Mouse (Mus musculus): ENCODE data around the gene Cit. TPM values are rescaled to one million over a fixed set of nuclear protein-coding genes. Genes with fewer than 3 reads are reported as not detected.

Gene Cit
- polyA plus RNA-seq, 1 experiment from 2014 or later: 30.7 TPM

DNA sequence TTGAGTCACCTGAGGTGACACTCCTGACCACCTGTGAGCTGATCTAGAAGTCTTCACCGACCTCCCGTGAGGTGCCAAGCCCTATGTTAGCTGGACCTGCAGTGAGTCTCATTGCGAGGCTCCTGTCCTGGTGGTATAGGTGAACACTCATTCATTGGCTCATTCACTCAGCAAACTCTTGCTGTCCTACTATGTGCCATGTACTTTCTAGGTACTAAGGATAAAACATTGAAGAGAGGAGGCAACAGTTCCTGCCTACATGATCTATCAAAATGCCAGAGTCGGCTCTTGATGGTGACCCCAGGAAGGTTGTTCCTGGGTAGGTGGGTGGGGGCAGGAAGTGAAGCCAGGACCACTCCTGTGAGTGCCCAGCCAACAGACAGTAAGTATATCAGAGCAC lies 72.9 kb downstream of the Cit start:
- H3K27me3 ChIP-seq (ENCODE audit: control insufficient read depth, insufficient read depth, low read length): no peaks in the 10 kb centered on the region
- WGBS: 96% methylated on average over 4 of the region's 4 CpGs
- no peaks in the 10 kb centered on the region for H3K4me1 ChIP-seq (ENCODE audit: control insufficient read depth, insufficient read depth, low read length)
- no peak overlapping the region for H3K4me3 ChIP-seq (ENCODE audit: low read depth, low read length)
- H3K36me3 ChIP-seq (ENCODE audit: control insufficient read depth, insufficient read depth, low read length): no peaks in the 10 kb centered on the region
- DNase-seq (ENCODE audit: low spot score, missing footprints) (no peak), ATAC-seq (ENCODE audit: low FRiP score) (no peak)
- no peak overlapping the region for H3K4me2 ChIP-seq
- H3K9ac ChIP-seq (ENCODE audit: low read length): no peak overlapping the region
- no peak overlapping the region for H3K27ac ChIP-seq (ENCODE audit: low read depth, low read length)
- no peaks in the 10 kb centered on the region for H3K9me3 ChIP-seq (ENCODE audit: control insufficient read depth, low read length)

GRCm38 (mm10) chr5:115918597-115919351 lies 73.7 kb downstream of the Cit start:
- ATAC-seq (ENCODE audit: low FRiP score): no peak
- WGBS: 90% methylated on average over 23 of the region's 23 CpGs
- no peak overlapping the region for H3K4me3 ChIP-seq (ENCODE audit: low read depth, low read length)

GRCm38 (mm10) chr5:115921990-115922389 lies 76.9 kb downstream of the Cit start:
- Histone ChIP-seq H3K27ac (ENCODE audit: low read depth, low read length) (no peak overlapping the region), H3K27me3 (ENCODE audit: control insufficient read depth, insufficient read depth, low read length) (no peaks in the 10 kb centered on the region), H3K4me3 (ENCODE audit: low read depth, low read length) (no peak overlapping the region), H3K9ac (ENCODE audit: low read length) (no peak overlapping the region), H3K36me3 (ENCODE audit: control insufficient read depth, insufficient read depth, low read length) (peaks cover 3% of the 10 kb centered on the region; the same call in 1 of the 2 replicates), H3K4me1 (ENCODE audit: control insufficient read depth, insufficient read depth, low read length) (no peaks in the 10 kb centered on the region), H3K9me3 (ENCODE audit: control insufficient read depth, low read length) (no peaks in the 10 kb centered on the region), H3K4me2 (no peak overlapping the region)
- WGBS: 68% methylated on average over 9 of the region's 9 CpGs
- ATAC-seq (ENCODE audit: low FRiP score) (no peak), DNase-seq (ENCODE audit: low spot score, missing footprints) (no peak)

More at GRCm38 (mm10) chr5:115918597-115919351, 73.7 kb downstream of the Cit start:
- H3K27ac ChIP-seq (ENCODE audit: low read depth, low read length): no peak overlapping the region
- no peak for DNase-seq (ENCODE audit: low spot score, missing footprints)
- H3K36me3 ChIP-seq (ENCODE audit: control insufficient read depth, insufficient read depth, low read length): no peaks in the 10 kb centered on the region
- no peak overlapping the region for H3K9ac ChIP-seq (ENCODE audit: low read length)
- H3K27me3 ChIP-seq (ENCODE audit: control insufficient read depth, insufficient read depth, low read length): no peaks in the 10 kb centered on the region
- no peaks in the 10 kb centered on the region for H3K9me3 ChIP-seq (ENCODE audit: control insufficient read depth, low read length)
- H3K4me1 ChIP-seq (ENCODE audit: control insufficient read depth, insufficient read depth, low read length): no peaks in the 10 kb centered on the region
- no peak overlapping the region for H3K4me2 ChIP-seq

DNA sequence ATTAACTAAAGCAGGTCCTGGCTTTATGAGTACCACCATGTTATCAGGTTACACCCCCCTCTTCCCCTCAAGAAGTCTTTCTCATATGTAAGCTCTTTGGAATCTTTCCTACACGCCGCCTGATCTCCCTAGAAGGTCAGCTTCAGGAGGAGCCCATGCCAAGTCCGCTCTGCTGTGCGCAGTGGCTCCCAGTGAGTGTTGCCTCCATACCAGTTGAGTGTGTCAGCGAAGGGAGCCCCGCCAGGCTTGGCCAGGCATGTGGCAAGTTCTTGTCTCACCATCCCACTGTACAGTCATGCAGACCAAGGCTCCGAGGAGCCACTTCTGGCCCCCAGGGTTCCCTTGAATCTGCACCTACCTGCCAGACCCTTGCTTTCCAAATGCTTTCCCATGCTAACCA lies 79.9 kb downstream of the Cit start:
- DNase-seq (ENCODE audit: low spot score, missing footprints) (no peak), ATAC-seq (ENCODE audit: low FRiP score) (no peak)
- Histone ChIP-seq H3K36me3 (ENCODE audit: control insufficient read depth, insufficient read depth, low read length) (peaks cover 7% of the 10 kb centered on the region), H3K27me3 (ENCODE audit: control insufficient read depth, insufficient read depth, low read length) (no peaks in the 10 kb centered on the region), H3K27ac (ENCODE audit: low read depth, low read length) (no peak overlapping the region), H3K4me1 (ENCODE audit: control insufficient read depth, insufficient read depth, low read length) (no peaks in the 10 kb centered on the region), H3K9ac (ENCODE audit: low read length) (no peak overlapping the region), H3K4me2 (no peak overlapping the region), H3K9me3 (ENCODE audit: control insufficient read depth, low read length) (no peaks in the 10 kb centered on the region), H3K4me3 (ENCODE audit: low read depth, low read length) (no peak overlapping the region)
- 95% methylated on average over 7 of the region's 7 CpGs for WGBS

GRCm38 (mm10) chr5:115928786-115929507 lies 83.9 kb downstream of the Cit start:
- no peak overlapping the region for H3K27ac ChIP-seq (ENCODE audit: low read depth, low read length)
- H3K4me2 ChIP-seq: no peak overlapping the region
- H3K36me3 ChIP-seq (ENCODE audit: control insufficient read depth, insufficient read depth, low read length): peaks cover 14% of the 10 kb centered on the region
- H3K4me3 ChIP-seq (ENCODE audit: low read depth, low read length): no peak overlapping the region
- ATAC-seq (ENCODE audit: low FRiP score): no peak
- H3K27me3 ChIP-seq (ENCODE audit: control insufficient read depth, insufficient read depth, low read length): no peaks in the 10 kb centered on the region
- no peak overlapping the region for H3K9ac ChIP-seq (ENCODE audit: low read length)
- 84% methylated on average over 16 of the region's 16 CpGs for WGBS
- H3K4me1 ChIP-seq (ENCODE audit: control insufficient read depth, insufficient read depth, low read length): no peaks in the 10 kb centered on the region
- H3K9me3 ChIP-seq (ENCODE audit: control insufficient read depth, low read length): no peaks in the 10 kb centered on the region
- DNase-seq (ENCODE audit: low spot score, missing footprints): no peak

GRCm38 (mm10) chr5:115932325-115932724 lies 87.2 kb downstream of the Cit start:
- Histone ChIP-seq H3K27me3 (ENCODE audit: control insufficient read depth, insufficient read depth, low read length) (no peaks in the 10 kb centered on the region), H3K4me3 (ENCODE audit: low read depth, low read length) (no peak overlapping the region), H3K9me3 (ENCODE audit: control insufficient read depth, low read length) (no peaks in the 10 kb centered on the region), H3K27ac (ENCODE audit: low read depth, low read length) (no peak overlapping the region), H3K4me1 (ENCODE audit: control insufficient read depth, insufficient read depth, low read length) (no peaks in the 10 kb centered on the region), H3K36me3 (ENCODE audit: control insufficient read depth, insufficient read depth, low read length) (peaks cover 11% of the 10 kb centered on the region), H3K9ac (ENCODE audit: low read length) (no peak overlapping the region), H3K4me2 (no peak overlapping the region)
- no peak for ATAC-seq (ENCODE audit: low FRiP score)
- 96% methylated on average over 11 of the region's 11 CpGs for WGBS
- no peak for DNase-seq (ENCODE audit: low spot score, missing footprints)

DNA sequence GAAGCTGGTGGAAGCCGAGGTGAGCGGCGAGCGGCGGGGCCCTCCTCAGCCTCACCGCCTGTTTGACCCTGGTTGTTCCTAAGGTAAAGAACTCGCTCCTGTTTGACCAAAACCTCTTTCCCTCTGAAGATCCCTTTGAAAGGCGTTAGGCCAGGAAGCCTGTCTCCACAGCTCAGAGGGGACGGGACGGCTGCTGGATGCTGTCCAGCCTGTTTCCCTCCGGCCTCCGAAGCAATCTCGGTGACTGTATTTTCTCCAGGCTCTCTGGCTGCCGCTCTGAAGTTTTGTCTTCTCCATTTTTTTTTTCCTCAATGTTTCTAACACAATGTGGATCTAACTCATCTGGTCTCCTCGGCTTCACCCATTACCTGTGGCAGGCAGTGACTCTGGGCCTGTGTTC lies 91.8 kb downstream of the Cit start:
- Histone ChIP-seq H3K4me2 (no peak overlapping the region), H3K4me1 (ENCODE audit: control insufficient read depth, insufficient read depth, low read length) (no peaks in the 10 kb centered on the region), H3K4me3 (ENCODE audit: low read depth, low read length) (no peak overlapping the region), H3K27me3 (ENCODE audit: control insufficient read depth, insufficient read depth, low read length) (no peaks in the 10 kb centered on the region), H3K9ac (ENCODE audit: low read length) (no peak overlapping the region), H3K36me3 (ENCODE audit: control insufficient read depth, insufficient read depth, low read length) (peaks cover 9% of the 10 kb centered on the region), H3K27ac (ENCODE audit: low read depth, low read length) (no peak overlapping the region), H3K9me3 (ENCODE audit: control insufficient read depth, low read length) (no peaks in the 10 kb centered on the region)
- ATAC-seq (ENCODE audit: low FRiP score) (no peak), DNase-seq (ENCODE audit: low spot score, missing footprints) (no peak)
- WGBS: 91% methylated on average over 15 of the region's 15 CpGs

GRCm38 (mm10) chr5:115937566-115937965 lies 92.5 kb downstream of the Cit start:
- H3K9ac ChIP-seq (ENCODE audit: low read length): no peak overlapping the region
- H3K36me3 ChIP-seq (ENCODE audit: control insufficient read depth, insufficient read depth, low read length): peaks cover 14% of the 10 kb centered on the region

GRCm38 (mm10) chr5:115938999-115939398 lies 93.9 kb downstream of the Cit start:
- DNase-seq (ENCODE audit: low spot score, missing footprints): no peak
- H3K36me3 ChIP-seq (ENCODE audit: control insufficient read depth, insufficient read depth, low read length): peaks cover 20% of the 10 kb centered on the region
- no peak overlapping the region for H3K9ac ChIP-seq (ENCODE audit: low read length)
- no peak overlapping the region for H3K4me3 ChIP-seq (ENCODE audit: low read depth, low read length)
- H3K27me3 ChIP-seq (ENCODE audit: control insufficient read depth, insufficient read depth, low read length): no peaks in the 10 kb centered on the region
- H3K4me1 ChIP-seq (ENCODE audit: control insufficient read depth, insufficient read depth, low read length): no peaks in the 10 kb centered on the region
- WGBS: 98% methylated on average over 13 of the region's 13 CpGs
- ATAC-seq (ENCODE audit: low FRiP score): no peak
- H3K4me2 ChIP-seq: no peak overlapping the region
- no peak overlapping the region for H3K27ac ChIP-seq (ENCODE audit: low read depth, low read length)
- no peaks in the 10 kb centered on the region for H3K9me3 ChIP-seq (ENCODE audit: control insufficient read depth, low read length)

More at GRCm38 (mm10) chr5:115937566-115937965, 92.5 kb downstream of the Cit start:
- H3K4me2 ChIP-seq: no peak overlapping the region
- no peaks in the 10 kb centered on the region for H3K4me1 ChIP-seq (ENCODE audit: control insufficient read depth, insufficient read depth, low read length)
- no peaks in the 10 kb centered on the region for H3K9me3 ChIP-seq (ENCODE audit: control insufficient read depth, low read length)
- WGBS: 96% methylated on average over 6 of the region's 6 CpGs
- no peak for DNase-seq (ENCODE audit: low spot score, missing footprints)
- H3K27me3 ChIP-seq (ENCODE audit: control insufficient read depth, insufficient read depth, low read length): no peaks in the 10 kb centered on the region
- H3K4me3 ChIP-seq (ENCODE audit: low read depth, low read length): no peak overlapping the region
- no peak for ATAC-seq (ENCODE audit: low FRiP score)
- H3K27ac ChIP-seq (ENCODE audit: low read depth, low read length): no peak overlapping the region
